25 mouse cellular contexts compared by ENCODE assay signal in genomic region chr19:22848251-22848650, GRCm38 (mm10).
DNase-seq lines count a peak whose midpoint lies in the region; ATAC-seq and TF ChIP-seq lines count a peak whose summit lies in the region.
"Had no signal": no experiment of that assay in that cellular context is flagged by ENCODE, and none has a peak within 500 bp of the region (broad histone marks: within the 10 kb centered on the region; RNA-seq: fewer than 3 reads in every experiment).

No protein-coding gene starts in this region.

- no peak overlapping the region for H3K4me2 ChIP-seq in neural tube, embryonic 12.5 days (replicated peaks)
- H3K4me2 ChIP-seq in neural tube, embryonic 15.5 days: no peak overlapping the region
- H3K4me2 ChIP-seq: embryonic facial prominence, embryonic 12.5 days; embryonic facial prominence, embryonic 15.5 days; heart, embryonic 13.5 days had no signal

- H3K4me1 ChIP-seq in neural tube, embryonic 12.5 days: peaks cover 17% of the 10 kb centered on the region; the same call in 1 of the 2 replicates
- no peaks in the 10 kb centered on the region for H3K4me1 ChIP-seq in neural tube, embryonic 15.5 days
- H3K4me1 ChIP-seq: embryonic facial prominence, embryonic 15.5 days; heart, embryonic 10.5 days; heart, embryonic 13.5 days had no signal

- H3K9ac ChIP-seq in neural tube, embryonic 12.5 days: no peak overlapping the region
- H3K9ac ChIP-seq in neural tube, embryonic 15.5 days (replicated peaks): no peak overlapping the region
- H3K9ac ChIP-seq: embryonic facial prominence, embryonic 12.5 days; embryonic facial prominence, embryonic 15.5 days; forebrain, postnatal 0 days; heart, embryonic 13.5 days; hindbrain, embryonic 15.5 days had no signal

- peak; percentile 62 for ATAC-seq in frontal cortex, adult (ENCODE audit: low TSS enrichment)
- ATAC-seq in neural tube, embryonic 12.5 days (ENCODE audit: low FRiP score, low read depth): 0 out of 2 replicates have a peak, but pooled peaks have one; percentile 25
- ATAC-seq in neural tube, embryonic 15.5 days (ENCODE audit: low FRiP score): no peak
- ATAC-seq in inflammation-experienced regulatory T-cells, adult 6 months: no peak
- ATAC-seq: activated CD4-positive, CD25-positive, alpha-beta regulatory T cell, adult 4 months; forebrain, embryonic 14.5 days; forebrain, postnatal 0 days had no signal

- peak overlapping the region; percentile 82 for H3K27ac ChIP-seq in layer of hippocampus, adult 2 months
- no peak overlapping the region for H3K27ac ChIP-seq in neural tube, embryonic 12.5 days
- H3K27ac ChIP-seq in neural tube, embryonic 15.5 days (replicated peaks): no peak overlapping the region
- H3K27ac ChIP-seq: embryonic facial prominence, embryonic 12.5 days; embryonic facial prominence, embryonic 15.5 days; heart, adult 2 months; heart, embryonic 10.5 days; heart, embryonic 13.5 days; hindbrain, embryonic 15.5 days had no signal

- WGBS in neural tube, embryonic 12.5 days: 33% methylated on average over 1 of the region's 1 CpGs
- WGBS in neural tube, embryonic 15.5 days: 24% methylated on average over 1 of the region's 1 CpGs

- H3K4me3 ChIP-seq in layer of hippocampus, adult 2 months: no peak overlapping the region
- no peak overlapping the region for H3K4me3 ChIP-seq in neural tube, embryonic 12.5 days
- H3K4me3 ChIP-seq in neural tube, embryonic 15.5 days (replicated peaks): no peak overlapping the region
- H3K4me3 ChIP-seq: embryonic facial prominence, embryonic 12.5 days; embryonic facial prominence, embryonic 15.5 days; heart, adult 2 months; heart, embryonic 10.5 days; heart, embryonic 13.5 days; hindbrain, embryonic 15.5 days had no signal

- no peaks in the 10 kb centered on the region for H3K36me3 ChIP-seq in neural tube, embryonic 12.5 days
- no peaks in the 10 kb centered on the region for H3K36me3 ChIP-seq in neural tube, embryonic 15.5 days
- H3K36me3 ChIP-seq: embryonic facial prominence, embryonic 12.5 days; embryonic facial prominence, embryonic 15.5 days; heart, embryonic 10.5 days; heart, embryonic 13.5 days; hindbrain, embryonic 15.5 days had no signal

- no peaks in the 10 kb centered on the region for H3K9me3 ChIP-seq in neural tube, embryonic 12.5 days
- H3K9me3 ChIP-seq in neural tube, embryonic 15.5 days (replicated peaks): no peaks in the 10 kb centered on the region
- H3K9me3 ChIP-seq: embryonic facial prominence, embryonic 12.5 days; embryonic facial prominence, embryonic 15.5 days; heart, embryonic 10.5 days; heart, embryonic 13.5 days; hindbrain, embryonic 15.5 days had no signal

- TF ChIP-seq CTCF in layer of hippocampus, adult 2 months (conservative IDR thresholded peaks at IDR 0.05): no peak

- H3K27me3 ChIP-seq in neural tube, embryonic 12.5 days (replicated peaks): peaks cover 2% of the 10 kb centered on the region; the same call in 1 of the 2 replicates
- H3K27me3 ChIP-seq in neural tube, embryonic 15.5 days (replicated peaks): no peaks in the 10 kb centered on the region
- H3K27me3 ChIP-seq: embryonic facial prominence, embryonic 12.5 days; embryonic facial prominence, embryonic 15.5 days; heart, embryonic 13.5 days; hindbrain, embryonic 15.5 days had no signal

- no peak for DNase-seq in frontal cortex, postnatal 25 days (ENCODE audit: low spot score in 2 of 2)
- DNase-seq in layer of hippocampus, adult 2 months (ENCODE audit: low spot score in 2 of 2): no peak
- no peak for DNase-seq in layer of hippocampus, adult 9-11 months
- DNase-seq: adrenal gland, adult 8-10 months; adrenal gland, postnatal 25 days; cerebellum, adult 18-20 months; cerebellum, adult 9-10 months; cerebellum, postnatal 14 days; gastrocnemius, postnatal 10 days; gastrocnemius, postnatal 36 days; heart, adult 2 months; heart, postnatal 14 days; heart, postnatal 4 days had no signal

Comparison
In these comparisons a context has a peak if more than half of its experiments do, and no peak if none do; other contexts are left out.
1. ATAC-seq: peak in frontal cortex, adult (single experiment) and neural tube, embryonic 12.5 days (single experiment); none in neural tube, embryonic 15.5 days (single experiment) and inflammation-experienced regulatory T-cells, adult 6 months (single experiment).